Mouse (Mus musculus): ENCODE results near the gene Cacna2d4. TPM values are rescaled to one million over a fixed set of nuclear protein-coding genes. Genes with fewer than 3 reads are reported as not detected.
"Not testable (repeated sequence)": the region's sequence is repeated elsewhere in the genome, so short reads cannot be mapped to it uniquely, and the experiment has no call there.

The Cacna2d4 gene
- polyA plus RNA-seq, 1 experiment, result not detected

DNA sequence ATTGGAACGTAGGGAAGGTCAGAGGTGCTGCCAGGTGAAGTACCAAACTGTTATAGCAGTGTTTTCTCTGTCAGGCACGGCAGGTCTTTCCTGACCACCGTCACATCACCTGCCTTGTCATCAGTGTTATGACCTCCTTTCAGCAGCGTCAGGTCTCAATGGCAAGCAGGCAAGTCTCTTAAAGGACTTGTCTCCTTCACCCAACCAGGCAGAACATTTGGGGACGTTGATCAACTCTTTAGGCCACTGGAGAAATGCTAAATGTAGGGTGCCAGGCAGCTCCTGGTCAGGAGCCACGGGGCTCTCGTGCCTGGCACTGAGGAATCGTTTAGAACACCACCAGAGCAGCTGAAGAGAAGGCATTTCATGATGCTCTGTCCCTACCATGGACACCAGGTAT is 115.3 kb downstream of the Cacna2d4 start:
- H3K4me3 ChIP-seq (ENCODE audit: insufficient read depth, low read length), result no peak overlapping the region
- H3K27ac ChIP-seq (ENCODE audit: insufficient read depth, low read depth, low read length), result no peak overlapping the region
- no peaks in the 10 kb centered on the region for H3K4me1 ChIP-seq (ENCODE audit: control insufficient read depth, insufficient read depth, low read length)
- TF ChIP-seq POLR2A (IDR thresholded peaks at IDR 0.05; ENCODE audit: borderline replicate concordance, low read depth, low read length) (no peak), CTCF (IDR thresholded peaks at IDR 0.05; ENCODE audit: low read depth, low read length) (no peak)

DNA sequence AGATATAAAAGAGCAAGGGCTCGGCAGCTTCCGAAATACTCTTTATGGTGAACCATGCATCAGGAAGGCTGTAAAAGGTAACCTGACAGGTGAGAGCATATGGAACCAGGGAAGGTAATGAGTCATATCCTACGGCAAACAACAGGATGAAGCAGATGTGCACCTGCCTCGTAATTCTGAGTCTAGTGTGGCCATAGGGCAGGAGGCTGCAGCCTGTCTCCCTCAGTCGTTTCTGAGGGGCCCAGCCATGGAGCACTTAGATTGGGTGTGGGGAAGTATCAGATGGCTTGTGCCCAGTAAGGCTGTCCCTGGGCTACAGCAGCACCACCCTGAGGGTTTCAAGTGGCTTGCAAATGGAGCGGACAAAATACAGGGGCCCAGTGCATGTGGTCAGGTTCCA is 116.2 kb downstream of the Cacna2d4 start:
- Histone ChIP-seq H3K4me3 (ENCODE audit: insufficient read depth, low read length) (no peak overlapping the region), H3K27ac (ENCODE audit: insufficient read depth, low read depth, low read length) (no peak overlapping the region), H3K4me1 (ENCODE audit: control insufficient read depth, insufficient read depth, low read length) (no peaks in the 10 kb centered on the region)
- TF ChIP-seq CTCF (IDR thresholded peaks at IDR 0.05; ENCODE audit: low read depth, low read length) (no peak), POLR2A (IDR thresholded peaks at IDR 0.05; ENCODE audit: borderline replicate concordance, low read depth, low read length) (no peak)

DNA sequence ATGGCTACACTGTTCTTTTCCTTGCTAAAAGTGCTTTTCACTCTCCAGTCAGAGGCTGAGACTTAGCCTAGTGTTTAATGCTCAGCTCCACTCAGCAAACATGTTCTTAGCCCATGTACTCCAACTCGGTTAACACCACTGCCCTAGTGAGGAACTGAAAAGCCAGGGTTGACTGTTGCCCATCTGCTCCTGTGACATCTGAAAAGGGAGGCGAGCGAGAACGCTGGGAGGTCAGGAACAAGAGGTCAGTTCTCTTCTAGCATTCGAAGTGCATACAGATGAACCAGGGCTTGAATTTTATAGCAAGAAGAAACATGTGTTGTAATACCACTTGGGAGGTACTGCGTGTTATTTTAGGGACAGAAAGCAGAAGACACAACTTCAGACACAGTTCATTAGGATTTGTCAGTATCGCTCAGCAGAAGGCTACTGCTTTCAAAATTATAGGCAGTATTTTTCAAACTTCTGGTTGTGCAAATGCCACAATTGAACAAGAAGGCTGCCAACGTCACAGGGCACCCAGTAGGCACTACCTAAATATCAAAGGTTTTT is 121.8 kb downstream of the Cacna2d4 start:
- H3K4me1 ChIP-seq (ENCODE audit: control insufficient read depth, insufficient read depth, low read length), result peaks cover 22% of the 10 kb centered on the region
- no peak overlapping the region for H3K4me3 ChIP-seq (ENCODE audit: insufficient read depth, low read length)
- TF ChIP-seq POLR2A (IDR thresholded peaks at IDR 0.05; ENCODE audit: borderline replicate concordance, low read depth, low read length) (no peak), CTCF (IDR thresholded peaks at IDR 0.05; ENCODE audit: low read depth, low read length) (no peak)
- H3K27ac ChIP-seq (ENCODE audit: insufficient read depth, low read depth, low read length), result 0 out of 2 replicates have a peak overlapping the region, but pooled peaks have one; percentile 7

DNA sequence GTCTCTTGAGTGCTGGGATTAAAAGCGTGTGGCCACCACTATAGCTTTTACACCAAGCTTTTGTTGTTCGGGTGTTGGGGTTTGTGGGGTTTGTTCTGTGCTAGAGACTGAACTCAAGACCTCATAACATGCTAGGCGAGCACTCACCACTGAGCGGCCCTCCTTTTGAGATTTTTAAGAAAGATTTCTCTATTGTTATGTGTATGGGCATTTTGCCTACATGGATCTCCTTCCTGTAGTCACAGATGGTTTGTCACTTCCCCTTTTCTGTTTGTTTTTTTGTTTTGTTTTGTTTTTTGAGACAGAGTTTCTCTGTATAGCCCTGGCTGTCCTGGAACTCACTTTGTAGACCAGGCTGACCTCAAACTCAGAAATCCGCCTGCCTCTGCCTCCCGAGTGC is 123.9 kb downstream of the Cacna2d4 start:
- H3K4me1 ChIP-seq (ENCODE audit: control insufficient read depth, insufficient read depth, low read length), result peaks cover 22% of the 10 kb centered on the region
- H3K4me3 ChIP-seq (ENCODE audit: insufficient read depth, low read length), result not testable (repeated sequence)
- peak overlapping the region; percentile 33 for H3K27ac ChIP-seq (ENCODE audit: insufficient read depth, low read depth, low read length)

DNA sequence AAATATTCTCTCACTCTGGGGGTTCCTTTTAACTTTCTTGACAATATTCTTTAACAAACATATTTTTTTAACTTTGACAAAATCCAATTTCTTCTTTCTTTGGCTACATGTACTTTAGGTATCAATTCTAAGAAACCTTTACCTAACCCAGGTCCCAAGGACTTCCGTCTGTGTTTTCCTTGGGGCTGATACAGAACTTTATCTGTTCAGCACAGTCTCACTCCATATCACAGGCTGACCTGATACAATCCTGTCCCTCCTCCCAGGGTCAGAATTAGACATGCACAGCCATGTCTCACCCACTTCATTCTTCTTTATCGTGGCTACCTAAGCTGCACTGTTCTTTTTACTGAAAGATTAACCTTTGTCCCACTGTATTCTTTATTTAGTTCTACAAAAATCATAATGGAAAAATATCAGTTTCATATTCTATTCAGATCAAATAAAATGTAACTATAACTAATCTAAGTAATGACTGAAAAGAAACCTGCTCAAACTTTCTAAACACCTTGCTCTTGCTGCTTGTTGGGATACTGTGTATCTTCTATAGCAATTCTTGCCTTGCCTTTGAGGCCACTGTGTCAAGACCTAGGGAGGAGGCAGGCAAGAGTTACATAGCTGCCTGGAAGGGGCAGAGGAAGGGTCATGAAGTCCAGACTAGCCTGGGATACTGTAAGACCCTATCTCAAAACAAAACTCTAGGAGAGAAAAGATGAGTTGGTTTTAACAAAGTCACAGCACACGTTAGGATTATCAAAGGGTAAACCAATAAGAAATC is 124.8 kb downstream of the Cacna2d4 start:
- H3K4me1 ChIP-seq (ENCODE audit: control insufficient read depth, insufficient read depth, low read length), result peaks cover 22% of the 10 kb centered on the region
- TF ChIP-seq CTCF (IDR thresholded peaks at IDR 0.05; ENCODE audit: low read depth, low read length) (no peak), POLR2A (IDR thresholded peaks at IDR 0.05; ENCODE audit: borderline replicate concordance, low read depth, low read length) (no peak)
- no peak overlapping the region for H3K4me3 ChIP-seq (ENCODE audit: insufficient read depth, low read length)
- H3K27ac ChIP-seq (ENCODE audit: insufficient read depth, low read depth, low read length), result no peak overlapping the region

DNA sequence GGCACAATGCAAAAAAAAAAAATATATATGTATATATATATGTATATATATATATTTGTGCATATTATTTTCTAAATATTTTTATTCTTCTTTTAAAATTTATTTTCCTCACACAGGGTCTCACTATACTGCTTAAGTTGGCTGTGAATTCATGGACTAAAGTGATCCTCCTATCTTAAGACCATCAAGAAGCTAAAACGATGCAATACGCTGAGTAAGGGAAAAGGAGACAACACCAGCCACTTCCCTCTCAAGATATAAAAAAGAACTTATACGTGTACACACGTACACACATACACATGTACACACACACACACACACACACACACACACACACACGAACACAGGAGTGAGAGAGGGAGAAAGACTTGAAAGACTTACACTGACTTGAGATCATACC is 127.3 kb downstream of the Cacna2d4 start:
- Histone ChIP-seq H3K4me3 (ENCODE audit: insufficient read depth, low read length) (no peak overlapping the region), H3K4me1 (ENCODE audit: control insufficient read depth, insufficient read depth, low read length) (peaks cover 14% of the 10 kb centered on the region), H3K27ac (ENCODE audit: insufficient read depth, low read depth, low read length) (no peak overlapping the region)
- TF ChIP-seq CTCF (IDR thresholded peaks at IDR 0.05; ENCODE audit: low read depth, low read length) (no peak), POLR2A (IDR thresholded peaks at IDR 0.05; ENCODE audit: borderline replicate concordance, low read depth, low read length) (no peak)

DNA sequence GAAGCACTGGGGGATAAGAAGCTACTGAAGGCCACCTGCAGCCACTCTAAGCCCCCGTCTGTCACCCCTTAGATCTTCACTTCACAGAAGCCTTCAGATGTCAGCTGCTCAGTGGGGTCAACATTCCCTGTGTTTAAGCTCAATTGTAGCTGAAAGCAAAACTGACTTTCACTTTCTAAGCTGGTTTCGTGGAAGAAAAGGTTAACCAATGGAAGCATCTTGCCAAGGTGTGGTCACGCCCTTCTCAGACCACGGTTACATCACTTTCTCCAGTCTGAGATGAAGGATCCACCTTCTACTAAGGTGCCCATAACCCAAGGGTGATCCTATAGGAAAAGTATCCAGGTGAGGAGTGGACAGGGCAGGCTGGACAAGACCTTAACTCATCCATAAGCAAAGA is 130.5 kb downstream of the Cacna2d4 start:
- H3K4me3 ChIP-seq (ENCODE audit: insufficient read depth, low read length); H3K27ac ChIP-seq (ENCODE audit: insufficient read depth, low read depth, low read length); H3K4me1 ChIP-seq (ENCODE audit: control insufficient read depth, insufficient read depth, low read length): not testable (repeated sequence)

DNA sequence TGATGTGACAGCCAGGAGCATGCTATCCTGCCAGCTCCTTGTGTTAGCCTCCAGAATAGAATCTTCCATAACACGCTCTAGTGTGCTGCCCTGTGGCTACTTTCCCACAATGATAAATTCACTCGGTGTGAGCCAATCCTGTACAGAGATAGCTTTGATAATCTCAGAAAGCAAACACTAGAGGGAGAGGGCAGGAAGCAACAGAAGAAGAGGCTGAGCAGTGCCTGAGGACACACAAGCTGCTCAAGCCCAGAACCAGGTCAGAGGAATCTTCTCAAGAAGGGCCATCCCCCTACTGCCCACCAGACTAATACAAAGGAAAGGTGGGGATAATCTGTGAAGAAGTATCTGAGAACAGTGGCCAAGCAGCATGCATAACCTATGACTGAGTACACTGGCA is 131.1 kb downstream of the Cacna2d4 start:
- Histone ChIP-seq H3K4me3 (ENCODE audit: insufficient read depth, low read length) (no peak overlapping the region), H3K27ac (ENCODE audit: insufficient read depth, low read depth, low read length) (no peak overlapping the region), H3K4me1 (ENCODE audit: control insufficient read depth, insufficient read depth, low read length) (peaks cover 4% of the 10 kb centered on the region)
- no peak for TF ChIP-seq POLR2A (IDR thresholded peaks at IDR 0.05; ENCODE audit: borderline replicate concordance, low read depth, low read length)
- TF ChIP-seq CTCF (IDR thresholded peaks at IDR 0.05; ENCODE audit: low read depth, low read length), result no peak

DNA sequence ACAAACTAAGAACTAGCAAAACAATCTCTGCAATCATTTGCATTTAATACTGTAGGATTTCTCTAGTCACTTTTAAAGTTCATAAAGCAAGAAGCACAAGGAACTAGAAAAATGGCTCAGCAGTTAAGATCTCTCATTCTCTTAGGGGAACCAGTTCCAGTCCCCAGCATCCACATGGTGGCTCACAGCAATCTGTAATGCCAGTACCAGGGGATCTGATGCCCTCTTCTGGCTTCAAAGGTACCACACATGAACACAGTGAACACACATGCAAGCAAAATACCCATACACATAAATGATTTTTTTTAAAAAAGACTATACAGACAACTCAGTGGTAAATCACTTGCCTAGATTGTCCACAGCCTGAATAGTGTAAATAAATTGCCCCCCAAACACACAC is 135.3 kb downstream of the Cacna2d4 start:
- Histone ChIP-seq H3K4me1 (ENCODE audit: control insufficient read depth, insufficient read depth, low read length) (peaks cover 33% of the 10 kb centered on the region), H3K4me3 (ENCODE audit: insufficient read depth, low read length) (no peak overlapping the region), H3K27ac (ENCODE audit: insufficient read depth, low read depth, low read length) (no peak overlapping the region)
- TF ChIP-seq CTCF (IDR thresholded peaks at IDR 0.05; ENCODE audit: low read depth, low read length), result no peak
- no peak for TF ChIP-seq POLR2A (IDR thresholded peaks at IDR 0.05; ENCODE audit: borderline replicate concordance, low read depth, low read length)

DNA sequence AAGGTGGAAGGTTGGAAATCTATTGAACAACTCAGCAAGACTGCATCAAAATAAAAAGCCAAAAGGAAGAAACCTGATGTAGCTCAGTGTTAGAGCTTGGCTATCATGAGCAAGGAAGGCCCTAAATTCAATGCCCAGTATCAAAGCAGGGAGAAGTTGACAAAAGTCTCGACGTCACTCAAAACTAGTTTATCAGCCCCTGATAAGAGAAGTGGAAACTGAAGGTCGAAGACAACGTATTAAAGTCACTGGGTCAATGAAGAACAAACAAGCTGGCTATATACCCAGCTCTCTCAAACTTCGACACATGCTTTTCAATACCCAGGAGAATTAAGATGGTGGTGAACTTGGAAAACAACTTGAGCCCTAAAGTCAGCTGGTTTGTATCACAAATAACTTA is 135.9 kb downstream of the Cacna2d4 start:
- H3K4me3 ChIP-seq (ENCODE audit: insufficient read depth, low read length), result no peak overlapping the region
- TF ChIP-seq CTCF (IDR thresholded peaks at IDR 0.05; ENCODE audit: low read depth, low read length) (no peak), POLR2A (IDR thresholded peaks at IDR 0.05; ENCODE audit: borderline replicate concordance, low read depth, low read length) (no peak)
- H3K4me1 ChIP-seq (ENCODE audit: control insufficient read depth, insufficient read depth, low read length), result peaks cover 38% of the 10 kb centered on the region
- H3K27ac ChIP-seq (ENCODE audit: insufficient read depth, low read depth, low read length), result no peak overlapping the region
